Mouse (Mus musculus): Measurements from ENCODE around the gene Pus7l. TPM values are rescaled to one million over a fixed set of nuclear protein-coding genes. Genes with fewer than 3 reads are reported as not detected.

Pus7l gene
- 5.0 and 6.6 TPM in 2 replicates for polyA plus RNA-seq (2011; ENCODE audit: insufficient read length, low read depth, missing spikeins)

DNA sequence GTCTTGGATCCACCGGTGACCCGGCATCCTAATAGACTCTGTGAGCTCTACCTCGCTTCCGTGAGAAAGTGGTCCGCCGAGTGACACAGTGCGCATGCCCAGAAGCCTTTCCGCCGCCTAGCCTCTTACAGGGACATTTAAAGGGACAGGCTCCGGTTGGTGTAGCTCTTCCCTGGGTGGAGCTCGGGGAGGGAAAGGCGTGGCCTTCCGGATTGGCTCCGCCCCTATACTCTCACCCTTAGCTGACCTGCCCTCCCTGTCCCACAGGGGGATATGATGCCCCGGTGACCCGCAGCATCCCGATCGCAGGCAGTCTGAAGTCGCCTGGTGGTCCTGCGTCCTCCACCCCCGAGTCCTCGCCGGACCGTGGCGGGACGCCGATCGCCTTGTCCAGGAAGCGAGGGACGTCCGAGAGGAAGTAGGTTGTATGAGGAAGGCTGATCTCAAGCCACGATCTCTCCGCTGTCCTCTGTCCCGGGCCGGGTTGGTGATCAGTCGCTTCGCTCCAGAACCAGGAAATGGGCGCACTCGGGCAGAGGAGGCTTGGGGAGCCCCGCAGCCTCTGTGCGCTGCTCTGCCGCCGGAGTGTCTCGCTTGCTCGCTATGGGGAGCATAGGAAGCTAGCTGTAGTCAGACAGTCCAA is at the start of gene Pus7l, which contains the start of gene Irak4:
Gene Pus7l (minus strand): TSS at position 139 of the 643 bp plus-strand sequence.
Gene Irak4 (plus strand): TSS at position 235 of the 643 bp plus-strand sequence.
- Histone ChIP-seq H3K27ac (ENCODE audit: insufficient read depth, low read length) (peak within 1 kb of the TSS; percentile 32), H3K4me3 (ENCODE audit: insufficient read depth, low read length) (peak within 1 kb of the TSS; percentile 80), H3K4me1 (ENCODE audit: control insufficient read depth, insufficient read depth, low read length) (no peaks in the 10 kb centered on the region)
- TF ChIP-seq CTCF (IDR thresholded peaks at IDR 0.05; ENCODE audit: borderline replicate concordance, insufficient read depth, low read length) (no peak), POLR2A (IDR thresholded peaks at IDR 0.05; ENCODE audit: low read depth, low read length) (peak; percentile 86)

DNA sequence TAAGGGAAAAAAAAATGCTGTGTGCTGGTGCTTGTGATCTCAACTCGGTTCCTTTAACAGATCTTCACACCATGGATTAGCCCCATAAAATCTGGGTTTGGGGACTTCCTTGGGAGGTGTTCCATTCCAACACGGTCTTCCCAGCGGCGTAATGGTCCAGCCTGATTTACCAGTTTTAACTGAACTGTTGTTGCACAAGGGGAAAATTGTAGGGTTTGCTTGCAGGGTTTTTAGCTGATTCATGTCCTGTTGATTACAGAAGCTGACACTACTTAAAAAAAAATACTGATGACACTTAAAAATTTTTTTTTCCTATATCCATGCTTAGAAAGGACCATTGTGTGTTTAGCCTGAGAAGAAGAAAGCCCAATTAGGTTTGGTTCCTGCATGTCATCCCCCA is 48.0 kb upstream of the Pus7l start:
- H3K27ac ChIP-seq (ENCODE audit: insufficient read depth, low read length) = no peak overlapping the region
- H3K4me1 ChIP-seq (ENCODE audit: control insufficient read depth, insufficient read depth, low read length) = no peaks in the 10 kb centered on the region; the same call in none of the 2 replicates
- H3K4me3 ChIP-seq (ENCODE audit: insufficient read depth, low read length) = no peak overlapping the region
- TF ChIP-seq CTCF (IDR thresholded peaks at IDR 0.05; ENCODE audit: borderline replicate concordance, insufficient read depth, low read length) (no peak), POLR2A (IDR thresholded peaks at IDR 0.05; ENCODE audit: low read depth, low read length) (no peak)

DNA sequence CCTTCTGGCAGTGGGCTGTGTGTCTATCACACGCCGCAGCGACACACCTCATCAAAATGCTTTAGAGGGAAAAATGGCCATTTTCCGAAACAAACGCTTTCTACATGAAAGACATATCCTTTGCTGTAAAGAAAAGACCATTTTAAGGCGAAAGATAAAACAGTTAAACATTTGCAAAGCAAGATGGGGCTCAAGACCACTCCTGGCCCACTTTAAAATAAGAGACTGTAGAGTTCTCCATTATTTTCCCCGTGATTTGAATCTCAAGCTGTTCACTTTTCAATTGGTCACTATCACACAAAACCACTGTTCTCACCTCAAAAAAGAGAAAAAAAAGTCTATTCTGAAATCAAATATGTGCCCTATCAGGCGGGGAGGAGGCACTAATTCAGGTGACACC is 46.7 kb upstream of the Pus7l start:
- Histone ChIP-seq H3K4me1 (ENCODE audit: control insufficient read depth, insufficient read depth, low read length) (no peaks in the 10 kb centered on the region; the same call in none of the 2 replicates), H3K27ac (ENCODE audit: insufficient read depth, low read length) (no peak overlapping the region), H3K4me3 (ENCODE audit: insufficient read depth, low read length) (peak overlapping the region; percentile 14; the same call in 1 of the 2 replicates)
- TF ChIP-seq POLR2A (IDR thresholded peaks at IDR 0.05; ENCODE audit: low read depth, low read length) (peak; percentile 24), CTCF (IDR thresholded peaks at IDR 0.05; ENCODE audit: borderline replicate concordance, insufficient read depth, low read length) (no peak)

DNA sequence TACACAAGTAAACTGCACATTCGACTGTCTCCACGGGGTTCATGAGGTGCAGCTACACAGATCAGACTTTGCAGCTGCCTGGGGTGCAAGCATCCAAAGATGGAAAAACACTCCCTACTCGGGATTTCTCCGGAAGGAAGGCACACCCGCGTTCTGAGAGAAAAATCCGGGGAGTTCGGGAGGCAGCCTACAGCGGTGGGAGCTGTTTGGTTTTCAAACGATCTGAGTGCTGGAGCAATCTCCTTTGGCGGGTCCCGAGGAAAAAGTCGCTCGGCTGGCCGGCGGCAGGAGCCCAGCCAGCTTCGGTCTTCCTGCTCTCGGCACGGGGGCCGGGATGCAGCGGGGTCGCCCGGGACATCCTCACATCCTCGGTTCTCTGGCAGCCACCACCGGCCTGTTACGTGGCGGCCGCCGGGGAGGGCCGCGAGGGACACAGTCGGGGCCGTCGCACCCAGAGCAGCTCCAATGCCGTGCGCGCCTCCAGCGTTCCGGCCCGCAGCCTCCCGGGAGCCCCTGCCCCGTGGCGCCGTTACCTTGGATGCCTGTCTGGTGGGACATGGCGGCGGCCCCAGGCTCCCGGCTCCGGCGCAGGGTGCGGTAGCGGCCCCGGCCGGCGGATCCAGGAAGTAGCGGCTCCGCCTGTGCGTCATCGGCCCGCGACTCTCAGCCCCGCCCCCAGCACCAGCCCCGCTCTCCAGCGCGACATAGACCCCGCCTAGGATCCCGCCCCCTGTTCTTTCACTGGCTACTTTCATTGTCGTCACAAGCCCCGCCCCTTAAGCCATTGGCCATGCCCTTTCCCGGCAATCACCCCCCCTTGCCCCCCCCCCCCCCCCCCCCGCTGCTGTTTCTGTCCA is 46.1 kb upstream of the Pus7l start, which contains the start of gene Twf1:
Gene Twf1 (minus strand): TSS at position 671 of the 857 bp plus-strand sequence.
- Histone ChIP-seq H3K4me1 (ENCODE audit: control insufficient read depth, insufficient read depth, low read length) (no peaks in the 10 kb centered on the region; the same call in none of the 2 replicates), H3K27ac (ENCODE audit: insufficient read depth, low read length) (peak within 1 kb of the TSS; percentile 53; the same call in 1 of the 2 replicates), H3K4me3 (ENCODE audit: insufficient read depth, low read length) (peak within 1 kb of the TSS; percentile 100)
- TF ChIP-seq POLR2A (IDR thresholded peaks at IDR 0.05; ENCODE audit: low read depth, low read length) (peak; percentile 62), CTCF (IDR thresholded peaks at IDR 0.05; ENCODE audit: borderline replicate concordance, insufficient read depth, low read length) (no peak)

DNA sequence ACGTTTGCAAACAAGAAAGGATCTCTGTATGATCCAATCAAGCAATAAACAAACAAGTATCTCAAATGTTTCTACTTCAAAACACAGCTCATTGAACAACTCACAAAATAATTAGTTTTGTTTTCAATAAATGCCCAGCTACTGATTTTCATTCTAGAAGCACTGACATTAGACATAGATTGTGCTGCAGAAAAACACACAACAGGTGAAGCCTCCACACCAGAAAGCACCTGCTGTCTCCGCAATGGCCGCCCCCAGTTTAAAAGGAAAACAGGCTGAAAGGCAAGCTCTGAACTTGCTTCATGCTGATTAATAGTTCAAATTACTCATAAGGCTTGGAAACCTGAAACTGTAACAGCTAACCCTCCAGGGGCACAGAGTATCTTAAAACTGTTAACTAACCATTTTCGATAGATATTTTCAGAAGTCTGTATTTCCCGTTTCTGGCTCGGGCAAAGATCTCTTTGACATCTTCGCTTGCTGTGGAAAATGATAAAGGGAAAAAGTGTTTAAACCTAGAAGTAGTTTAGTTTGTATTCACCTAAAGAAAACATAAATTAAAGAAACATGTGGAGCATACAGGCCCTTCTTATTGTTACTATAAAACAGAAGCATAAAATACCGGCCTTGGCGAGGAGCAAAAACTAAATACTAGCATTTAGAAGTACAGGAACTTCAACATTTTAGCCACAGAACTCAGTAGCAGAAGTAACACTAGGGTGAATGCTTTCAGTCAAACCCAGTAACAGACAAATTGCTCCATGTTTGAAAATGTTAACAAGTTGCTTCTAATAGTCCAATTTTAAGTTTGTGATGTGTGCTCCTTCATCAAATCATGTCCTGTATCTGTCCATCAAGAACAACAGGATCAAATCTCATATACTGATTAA is 44.7 kb upstream of the Pus7l start:
- Histone ChIP-seq H3K27ac (ENCODE audit: insufficient read depth, low read length) (no peak overlapping the region), H3K4me3 (ENCODE audit: insufficient read depth, low read length) (peak overlapping the region; percentile 21; the same call in 1 of the 2 replicates), H3K4me1 (ENCODE audit: control insufficient read depth, insufficient read depth, low read length) (no peaks in the 10 kb centered on the region; the same call in none of the 2 replicates)
- TF ChIP-seq CTCF (IDR thresholded peaks at IDR 0.05; ENCODE audit: borderline replicate concordance, insufficient read depth, low read length) (no peak), POLR2A (IDR thresholded peaks at IDR 0.05; ENCODE audit: low read depth, low read length) (no peak)

DNA sequence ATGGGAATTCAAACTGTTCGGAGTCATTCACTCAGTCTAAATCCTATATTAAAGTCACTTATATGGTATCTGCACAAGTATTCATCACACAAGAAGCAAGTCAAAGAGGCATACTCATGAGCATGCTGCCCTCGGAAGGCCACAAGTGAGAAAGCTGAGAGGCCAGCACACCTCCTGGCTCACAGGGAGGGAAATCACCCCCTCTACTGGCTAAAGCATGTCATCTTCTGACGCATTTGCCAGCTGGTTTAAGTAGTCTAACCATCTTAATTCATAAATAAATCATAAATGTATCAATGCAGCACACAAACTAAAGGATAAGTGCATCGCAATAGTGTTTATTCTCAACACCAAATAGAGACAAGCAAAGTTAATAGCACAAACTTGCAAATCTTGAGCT is 41.4 kb upstream of the Pus7l start:
- H3K4me3 ChIP-seq (ENCODE audit: insufficient read depth, low read length) = no peak overlapping the region
- H3K27ac ChIP-seq (ENCODE audit: insufficient read depth, low read length) = no peak overlapping the region
- TF ChIP-seq CTCF (IDR thresholded peaks at IDR 0.05; ENCODE audit: borderline replicate concordance, insufficient read depth, low read length) (no peak), POLR2A (IDR thresholded peaks at IDR 0.05; ENCODE audit: low read depth, low read length) (no peak)
- H3K4me1 ChIP-seq (ENCODE audit: control insufficient read depth, insufficient read depth, low read length) = no peaks in the 10 kb centered on the region; the same call in none of the 2 replicates

DNA sequence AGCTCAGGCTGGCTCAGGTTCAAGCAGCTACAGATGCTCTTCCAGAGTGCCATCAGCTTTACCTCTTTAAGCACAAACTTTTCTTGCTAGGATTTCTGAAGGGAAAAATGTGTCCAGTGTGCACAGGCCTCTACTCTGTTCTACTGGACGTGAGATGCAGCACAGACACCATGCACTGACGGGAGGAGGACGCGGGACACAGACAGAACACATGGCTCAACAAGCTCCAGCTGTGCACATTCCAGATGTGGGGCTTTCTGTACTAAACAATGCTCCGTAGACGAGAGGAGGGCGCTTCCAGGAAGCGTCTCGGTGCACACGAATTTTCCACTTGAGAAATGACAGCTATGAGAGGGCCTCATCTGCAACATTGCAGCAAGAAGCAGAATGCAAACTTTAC is 39.8 kb upstream of the Pus7l start:
- Histone ChIP-seq H3K4me3 (ENCODE audit: insufficient read depth, low read length) (no peak overlapping the region), H3K4me1 (ENCODE audit: control insufficient read depth, insufficient read depth, low read length) (no peaks in the 10 kb centered on the region; the same call in none of the 2 replicates), H3K27ac (ENCODE audit: insufficient read depth, low read length) (no peak overlapping the region)
- TF ChIP-seq CTCF (IDR thresholded peaks at IDR 0.05; ENCODE audit: borderline replicate concordance, insufficient read depth, low read length) = no peak
- TF ChIP-seq POLR2A (IDR thresholded peaks at IDR 0.05; ENCODE audit: low read depth, low read length) = no peak

DNA sequence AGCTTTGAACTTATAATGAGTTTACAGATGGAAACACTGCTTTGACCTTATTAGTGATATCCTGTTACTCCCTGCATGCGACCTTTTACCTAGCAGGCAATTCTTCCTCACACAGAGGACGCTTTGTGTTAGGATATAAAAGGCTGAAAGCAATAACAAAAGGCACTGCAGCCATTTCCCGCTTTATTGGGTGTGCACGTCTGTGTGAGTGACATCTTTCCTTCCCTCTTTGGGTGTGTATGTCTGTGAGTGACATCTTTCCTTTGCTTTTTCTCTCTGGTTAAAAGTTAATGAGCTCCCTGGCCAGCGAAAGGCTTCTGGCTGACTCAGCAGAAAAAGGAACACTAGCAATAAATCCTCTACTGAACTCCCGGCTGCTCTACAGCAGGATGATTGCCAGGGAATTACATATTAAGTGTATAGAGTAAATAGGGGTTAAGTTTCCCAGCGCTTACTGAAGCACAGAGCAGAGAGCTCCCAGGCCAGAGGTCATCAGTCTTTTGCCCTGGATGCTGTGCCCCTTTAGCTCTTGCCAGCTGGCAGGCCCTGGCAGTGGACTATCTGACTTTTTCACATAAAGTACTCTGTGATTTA is 38.8 kb upstream of the Pus7l start:
- TF ChIP-seq POLR2A (IDR thresholded peaks at IDR 0.05; ENCODE audit: low read depth, low read length) (no peak), CTCF (IDR thresholded peaks at IDR 0.05; ENCODE audit: borderline replicate concordance, insufficient read depth, low read length) (no peak)

More for the DNA sequence above, 38.8 kb upstream of the Pus7l start:
- Histone ChIP-seq H3K4me3 (ENCODE audit: insufficient read depth, low read length) (no peak overlapping the region), H3K4me1 (ENCODE audit: control insufficient read depth, insufficient read depth, low read length) (no peaks in the 10 kb centered on the region; the same call in 1 of the 2 replicates), H3K27ac (ENCODE audit: insufficient read depth, low read length) (no peak overlapping the region)

Data from embryonic fibroblast, embryonic 13.5 days (primary cell).